Mouse (Mus musculus) megakaryocyte, embryonic 14.5 days (primary cell): ENCODE data around the gene Cmah. TPM values are rescaled to one million over a fixed set of nuclear protein-coding genes. Genes with fewer than 3 reads are reported as not detected.

Experiments
- H3K27me3 ChIP-seq: replicated peaks from 2 replicates; pipeline ENCODE3; 2012; ENCODE audit warnings: inconsistent platforms
- H3K36me3 ChIP-seq: replicated peaks from 2 replicates; pipeline ENCODE3; 2012; ENCODE audit warnings: low read length, inconsistent platforms, mixed read lengths
- H3K4me1 ChIP-seq: 2 replicates; pipeline ENCODE4 v1.6.1; 2012; ENCODE audit warnings: inconsistent platforms
- H3K4me3 ChIP-seq: replicated peaks from 2 replicates; pipeline ENCODE3; 2012; ENCODE audit warnings: moderate library complexity, mild to moderate bottlenecking, inconsistent platforms
- H3K9me3 ChIP-seq: 2 replicates; pipeline ENCODE4 v1.6.1; 2012; ENCODE audit warnings: inconsistent platforms
- FLI1 ChIP-seq: IDR thresholded peaks from 2 replicates; pipeline ENCODE4 v1.6.1; 2012; ENCODE audit warnings: low read length, inconsistent platforms, mixed read lengths
- GATA1 ChIP-seq: IDR thresholded peaks from 3 replicates; pipeline ENCODE4 v1.6.1; 2012; ENCODE audit warnings: mixed read lengths, low read length, inconsistent platforms, borderline replicate concordance
- polyA plus RNA-seq: library from polyadenylated mRNA; stranded (reverse); fragments of >175 nt; gene quantifications from 2 replicates; pipeline ENCODE4 v1.2.3, GENCODE M21; 2012; ENCODE audit warnings: low replicate concordance; ENCODE audit not compliant: insufficient read depth

Cmah gene
- polyA plus RNA-seq, 1 experiment = 4.3 TPM

- Histone ChIP-seq H3K36me3 (peaks cover 2% of the 10 kb centered on the region), H3K27me3 (peaks cover 5% of the 10 kb centered on the region), H3K4me3 (no peak overlapping the region), H3K4me1 (peaks cover 29% of the 10 kb centered on the region), H3K9me3 (no peaks in the 10 kb centered on the region)
- TF ChIP-seq FLI1 = no peak
- TF ChIP-seq GATA1 = no peak
Observed at GRCm38 (mm10) chr13:24318618-24319017, 8.6 kb upstream of the Cmah start.

DNA sequence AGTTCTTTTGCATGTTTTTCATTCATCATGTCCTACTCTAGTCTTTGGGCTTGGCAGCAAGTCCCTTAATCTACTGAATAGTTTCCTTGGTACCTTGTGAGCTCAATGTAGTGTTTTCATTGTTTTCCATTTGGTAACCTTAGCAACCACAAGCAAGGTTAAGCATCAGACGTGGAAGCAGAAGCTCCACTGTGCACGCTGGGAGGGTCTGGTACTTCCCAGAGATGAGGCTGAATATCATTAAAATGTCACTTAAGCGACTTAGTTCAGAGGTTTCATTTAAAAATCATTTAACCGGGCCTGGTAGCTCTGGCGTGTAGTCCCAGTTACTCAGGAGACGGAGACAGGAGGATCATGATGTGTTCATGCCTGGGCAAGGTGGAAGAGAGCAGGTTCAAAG is 5.9 kb upstream of the Cmah start:
- Histone ChIP-seq H3K4me1 (peaks cover 29% of the 10 kb centered on the region), H3K36me3 (peaks cover 4% of the 10 kb centered on the region), H3K9me3 (no peaks in the 10 kb centered on the region), H3K4me3 (no peak overlapping the region), H3K27me3 (no peaks in the 10 kb centered on the region)
- TF ChIP-seq GATA1 = no peak
- no peak for TF ChIP-seq FLI1

DNA sequence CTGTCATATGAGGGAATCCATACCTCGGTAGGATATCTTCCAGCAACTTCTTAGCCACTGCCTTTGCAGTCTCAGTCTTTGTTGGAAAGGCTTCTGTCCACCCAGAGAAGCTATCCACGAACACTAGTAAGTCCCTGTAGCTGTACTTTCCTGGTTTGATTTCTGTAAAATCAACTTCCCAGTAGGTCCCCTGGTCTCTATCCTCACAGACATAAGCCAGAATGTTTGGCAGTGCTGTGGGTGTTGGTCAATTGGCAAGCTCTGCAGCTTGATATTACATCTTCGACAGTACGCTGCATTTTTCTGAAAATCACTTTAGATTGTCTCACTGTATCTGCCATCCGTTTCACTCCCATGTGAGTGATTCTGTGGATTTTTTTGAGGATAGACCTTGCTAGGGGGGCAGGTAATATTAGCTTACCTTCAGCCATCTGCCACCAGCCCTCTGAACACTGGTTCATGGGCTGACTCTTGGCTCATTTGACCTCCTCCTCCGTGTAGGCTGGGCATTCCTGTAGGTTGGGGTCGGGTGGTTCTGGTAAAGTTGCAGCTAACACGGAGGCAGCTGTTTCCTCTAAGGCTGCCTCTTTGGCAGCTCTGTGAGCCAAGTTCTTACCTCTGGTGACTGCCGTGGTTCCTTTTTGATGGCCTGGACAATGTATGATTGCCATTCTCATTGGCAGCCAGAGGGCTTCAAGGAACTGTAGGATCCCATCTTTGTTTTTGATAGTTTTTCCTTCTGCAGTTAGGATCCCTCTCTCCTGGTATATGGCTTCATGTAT is 1.0 kb downstream of the Cmah start:
- no peak for TF ChIP-seq FLI1
- no peak for TF ChIP-seq GATA1

GRCm38 (mm10) chr13:24330128-24330527 is 2.9 kb downstream of the Cmah start:
- H3K4me3 ChIP-seq = no peak overlapping the region
- no peaks in the 10 kb centered on the region for H3K27me3 ChIP-seq
- no peaks in the 10 kb centered on the region for H3K9me3 ChIP-seq
- no peak for TF ChIP-seq GATA1
- no peak for TF ChIP-seq FLI1
- peaks cover 36% of the 10 kb centered on the region for H3K36me3 ChIP-seq
- peaks cover 52% of the 10 kb centered on the region for H3K4me1 ChIP-seq

More for the DNA sequence above, 1.0 kb downstream of the Cmah start:
- Histone ChIP-seq H3K27me3 (no peaks in the 10 kb centered on the region), H3K4me1 (peaks cover 51% of the 10 kb centered on the region), H3K36me3 (peaks cover 29% of the 10 kb centered on the region), H3K9me3 (no peaks in the 10 kb centered on the region), H3K4me3 (no peak overlapping the region)

- Histone ChIP-seq H3K36me3 (peaks cover 36% of the 10 kb centered on the region), H3K27me3 (no peaks in the 10 kb centered on the region), H3K4me1 (peaks cover 51% of the 10 kb centered on the region), H3K4me3 (no peak overlapping the region), H3K9me3 (no peaks in the 10 kb centered on the region)
- TF ChIP-seq FLI1 (no peak), GATA1 (no peak)
Observed at GRCm38 (mm10) chr13:24330836-24331523, 3.8 kb downstream of the Cmah start.

- Histone ChIP-seq H3K27me3 (no peaks in the 10 kb centered on the region), H3K4me1 (peaks cover 63% of the 10 kb centered on the region), H3K36me3 (peaks cover 46% of the 10 kb centered on the region), H3K9me3 (no peaks in the 10 kb centered on the region), H3K4me3 (no peak overlapping the region)
- TF ChIP-seq FLI1 = no peak
- TF ChIP-seq GATA1 = no peak
Observed at GRCm38 (mm10) chr13:24332537-24332936, 5.3 kb downstream of the Cmah start.

DNA sequence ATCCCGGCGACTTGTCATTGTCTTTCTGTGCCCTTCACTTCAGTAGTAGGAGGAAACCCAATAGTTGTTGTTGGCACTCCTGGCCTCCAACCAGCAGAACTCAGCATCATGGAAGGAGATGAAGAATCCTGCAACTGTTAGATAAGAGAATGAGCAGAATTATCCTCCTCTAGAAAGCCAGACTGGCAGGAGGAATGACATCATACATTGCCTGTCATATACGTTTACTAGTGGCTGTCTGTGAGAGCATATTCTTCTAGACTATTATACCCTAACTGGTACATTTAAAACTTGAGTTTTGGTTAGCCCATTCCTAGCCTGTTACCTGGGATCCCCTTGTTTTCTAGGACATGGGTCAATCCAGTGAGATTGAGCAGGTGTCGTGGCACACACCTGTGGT is 9.6 kb downstream of the Cmah start:
- H3K27me3 ChIP-seq = no peaks in the 10 kb centered on the region
- H3K4me3 ChIP-seq = peak overlapping the region; percentile 46
- H3K4me1 ChIP-seq = peaks cover 85% of the 10 kb centered on the region
- TF ChIP-seq GATA1 (no peak), FLI1 (no peak)
- H3K36me3 ChIP-seq = peaks cover 50% of the 10 kb centered on the region
- H3K9me3 ChIP-seq = 0 out of 2 replicates have a peak, but pooled peaks cover 11% of the 10 kb centered on the region

GRCm38 (mm10) chr13:24337874-24338273 is 10.7 kb downstream of the Cmah start:
- Histone ChIP-seq H3K27me3 (no peaks in the 10 kb centered on the region), H3K4me1 (peaks cover 82% of the 10 kb centered on the region), H3K9me3 (0 out of 2 replicates have a peak, but pooled peaks cover 11% of the 10 kb centered on the region), H3K36me3 (peaks cover 56% of the 10 kb centered on the region), H3K4me3 (peak overlapping the region; percentile 62)
- TF ChIP-seq FLI1 (no peak), GATA1 (no peak)

- Histone ChIP-seq H3K4me1 (peaks cover 78% of the 10 kb centered on the region), H3K36me3 (peaks cover 58% of the 10 kb centered on the region), H3K9me3 (peaks cover 13% of the 10 kb centered on the region; the same call in 1 of the 2 replicates), H3K27me3 (no peaks in the 10 kb centered on the region), H3K4me3 (peak overlapping the region; percentile 67)
- TF ChIP-seq GATA1 (no peak), FLI1 (no peak)
Observed at GRCm38 (mm10) chr13:24338343-24338861, 11.2 kb downstream of the Cmah start.

- Histone ChIP-seq H3K36me3 (peaks cover 49% of the 10 kb centered on the region), H3K27me3 (no peaks in the 10 kb centered on the region), H3K9me3 (peaks cover 14% of the 10 kb centered on the region; the same call in 1 of the 2 replicates), H3K4me3 (no peak overlapping the region), H3K4me1 (peaks cover 66% of the 10 kb centered on the region)
- no peak for TF ChIP-seq FLI1
Observed at GRCm38 (mm10) chr13:24339907-24340306, 12.7 kb downstream of the Cmah start.
